Mouse (Mus musculus): ENCODE data around the gene Alk. TPM values are rescaled to one million over a fixed set of nuclear protein-coding genes. Genes with fewer than 3 reads are reported as not detected.
A peak's percentile ranks its signal among the peaks of the same experiment; 100 is the strongest.

Gene Alk
- polyA plus RNA-seq, 1 experiment from 2014 or later, result 2.0 TPM

GRCm38 (mm10) chr17:72579321-72579720 is 25.1 kb downstream of the Alk start:
- peak overlapping the region; percentile 6; the same call in 1 of the 2 replicates for H3K27ac ChIP-seq
- ATAC-seq, result peak; percentile 74
- 0 out of 2 replicates have a peak, but pooled peaks cover 8% of the 10 kb centered on the region for H3K4me1 ChIP-seq
- H3K9me3 ChIP-seq (replicated peaks), result no peaks in the 10 kb centered on the region
- no peak overlapping the region for H3K4me3 ChIP-seq
- H3K4me2 ChIP-seq, result no peak overlapping the region
- no peaks in the 10 kb centered on the region for H3K27me3 ChIP-seq
- WGBS, result 76% methylated on average over 9 of the region's 9 CpGs
- no peaks in the 10 kb centered on the region for H3K36me3 ChIP-seq (ENCODE audit: poor library complexity, severe bottlenecking)
- H3K9ac ChIP-seq, result no peak overlapping the region

GRCm38 (mm10) chr17:72571379-72571778 is 33.0 kb downstream of the Alk start:
- 0 out of 2 replicates have a peak, but pooled peaks have one; percentile 53 for ATAC-seq
- H3K27ac ChIP-seq, result no peak overlapping the region
- H3K9ac ChIP-seq, result no peak overlapping the region

GRCm38 (mm10) chr17:72569491-72569890 is 34.9 kb downstream of the Alk start:
- no peaks in the 10 kb centered on the region for H3K27me3 ChIP-seq
- no peaks in the 10 kb centered on the region for H3K9me3 ChIP-seq (replicated peaks)
- no peak overlapping the region for H3K4me2 ChIP-seq
- peaks cover 11% of the 10 kb centered on the region for H3K4me1 ChIP-seq
- H3K36me3 ChIP-seq (ENCODE audit: poor library complexity, severe bottlenecking), result no peaks in the 10 kb centered on the region
- no peak overlapping the region for H3K9ac ChIP-seq
- WGBS, result 71% methylated on average over 10 of the region's 10 CpGs
- no peak; the same call in 1 of the 2 replicates for ATAC-seq
- no peak overlapping the region for H3K4me3 ChIP-seq
- no peak overlapping the region for H3K27ac ChIP-seq

More at GRCm38 (mm10) chr17:72571379-72571778, 33.0 kb downstream of the Alk start:
- WGBS, result 34% methylated on average over 2 of the region's 2 CpGs
- H3K4me1 ChIP-seq, result peaks cover 11% of the 10 kb centered on the region
- no peaks in the 10 kb centered on the region for H3K27me3 ChIP-seq
- no peaks in the 10 kb centered on the region for H3K9me3 ChIP-seq (replicated peaks)
- no peak overlapping the region for H3K4me3 ChIP-seq
- H3K36me3 ChIP-seq (ENCODE audit: poor library complexity, severe bottlenecking), result no peaks in the 10 kb centered on the region
- H3K4me2 ChIP-seq, result no peak overlapping the region

- 62% methylated on average over 5 of the region's 5 CpGs for WGBS
- Histone ChIP-seq H3K4me1 (peaks cover 11% of the 10 kb centered on the region), H3K9me3 (replicated peaks) (no peaks in the 10 kb centered on the region), H3K27ac (no peak overlapping the region), H3K4me2 (no peak overlapping the region), H3K4me3 (no peak overlapping the region), H3K27me3 (no peaks in the 10 kb centered on the region), H3K36me3 (ENCODE audit: poor library complexity, severe bottlenecking) (no peaks in the 10 kb centered on the region), H3K9ac (no peak overlapping the region)
- ATAC-seq, result no peak
Measured at GRCm38 (mm10) chr17:72563423-72563822, 41.0 kb downstream of the Alk start.

GRCm38 (mm10) chr17:72561471-72561870 is 43.0 kb downstream of the Alk start:
- peak; percentile 88 for ATAC-seq
- H3K9me3 ChIP-seq (replicated peaks), result no peaks in the 10 kb centered on the region

GRCm38 (mm10) chr17:72560771-72561170 is 43.7 kb downstream of the Alk start:
- ATAC-seq, result no peak
- no peak overlapping the region for H3K27ac ChIP-seq
- H3K36me3 ChIP-seq (ENCODE audit: poor library complexity, severe bottlenecking), result no peaks in the 10 kb centered on the region
- H3K4me3 ChIP-seq, result no peak overlapping the region
- no peaks in the 10 kb centered on the region for H3K9me3 ChIP-seq (replicated peaks)
- no peak overlapping the region for H3K4me2 ChIP-seq
- peaks cover 11% of the 10 kb centered on the region for H3K4me1 ChIP-seq
- no peak overlapping the region for H3K9ac ChIP-seq
- WGBS, result 87% methylated on average over 1 of the region's 1 CpGs
- H3K27me3 ChIP-seq, result no peaks in the 10 kb centered on the region

More at GRCm38 (mm10) chr17:72561471-72561870, 43.0 kb downstream of the Alk start:
- H3K36me3 ChIP-seq (ENCODE audit: poor library complexity, severe bottlenecking), result no peaks in the 10 kb centered on the region
- H3K27me3 ChIP-seq, result no peaks in the 10 kb centered on the region
- 17% methylated on average over 3 of the region's 3 CpGs for WGBS
- H3K4me3 ChIP-seq, result no peak overlapping the region
- H3K27ac ChIP-seq, result no peak overlapping the region
- H3K9ac ChIP-seq, result no peak overlapping the region
- no peak overlapping the region for H3K4me2 ChIP-seq
- H3K4me1 ChIP-seq, result peaks cover 11% of the 10 kb centered on the region

- no peak for ATAC-seq
- H3K4me2 ChIP-seq, result no peak overlapping the region
- H3K4me3 ChIP-seq, result no peak overlapping the region
- no peaks in the 10 kb centered on the region for H3K36me3 ChIP-seq (ENCODE audit: poor library complexity, severe bottlenecking)
- peaks cover 11% of the 10 kb centered on the region for H3K4me1 ChIP-seq
- no peak overlapping the region for H3K27ac ChIP-seq
- no peaks in the 10 kb centered on the region for H3K27me3 ChIP-seq
- H3K9ac ChIP-seq, result no peak overlapping the region
- H3K9me3 ChIP-seq (replicated peaks), result no peaks in the 10 kb centered on the region
- 37% methylated on average over 6 of the region's 6 CpGs for WGBS
Measured at GRCm38 (mm10) chr17:72557029-72557735, 47.2 kb downstream of the Alk start.

GRCm38 (mm10) chr17:72546274-72546673 is 58.2 kb downstream of the Alk start:
- WGBS, result 78% methylated on average over 4 of the region's 4 CpGs

GRCm38 (mm10) chr17:72535304-72535703 is 69.1 kb downstream of the Alk start:
- Histone ChIP-seq H3K36me3 (ENCODE audit: poor library complexity, severe bottlenecking) (no peaks in the 10 kb centered on the region), H3K27ac (no peak overlapping the region), H3K4me2 (no peak overlapping the region), H3K9ac (no peak overlapping the region), H3K4me1 (no peaks in the 10 kb centered on the region), H3K4me3 (no peak overlapping the region), H3K27me3 (no peaks in the 10 kb centered on the region), H3K9me3 (replicated peaks) (no peaks in the 10 kb centered on the region)
- ATAC-seq, result no peak
- WGBS, result 92% methylated on average over 6 of the region's 6 CpGs

More at GRCm38 (mm10) chr17:72546274-72546673, 58.2 kb downstream of the Alk start:
- Histone ChIP-seq H3K27ac (no peak overlapping the region), H3K9ac (no peak overlapping the region), H3K27me3 (no peaks in the 10 kb centered on the region), H3K4me3 (no peak overlapping the region), H3K4me2 (no peak overlapping the region), H3K9me3 (replicated peaks) (no peaks in the 10 kb centered on the region), H3K36me3 (ENCODE audit: poor library complexity, severe bottlenecking) (no peaks in the 10 kb centered on the region), H3K4me1 (no peaks in the 10 kb centered on the region)
- no peak for ATAC-seq

GRCm38 (mm10) chr17:72532266-72532665 is 72.2 kb downstream of the Alk start:
- Histone ChIP-seq H3K27ac (no peak overlapping the region), H3K4me3 (no peak overlapping the region), H3K36me3 (ENCODE audit: poor library complexity, severe bottlenecking) (no peaks in the 10 kb centered on the region), H3K9me3 (replicated peaks) (no peaks in the 10 kb centered on the region), H3K4me1 (no peaks in the 10 kb centered on the region), H3K4me2 (no peak overlapping the region), H3K27me3 (no peaks in the 10 kb centered on the region), H3K9ac (no peak overlapping the region)
- WGBS, result 81% methylated on average over 6 of the region's 6 CpGs
- ATAC-seq, result no peak

GRCm38 (mm10) chr17:72528481-72528880 is 75.9 kb downstream of the Alk start:
- 97% methylated on average over 8 of the region's 8 CpGs for WGBS
- no peak for ATAC-seq

GRCm38 (mm10) chr17:72527481-72527880 is 76.9 kb downstream of the Alk start:
- Histone ChIP-seq H3K36me3 (ENCODE audit: poor library complexity, severe bottlenecking) (no peaks in the 10 kb centered on the region), H3K27ac (no peak overlapping the region), H3K4me3 (no peak overlapping the region), H3K9ac (no peak overlapping the region), H3K4me2 (no peak overlapping the region), H3K9me3 (replicated peaks) (no peaks in the 10 kb centered on the region), H3K27me3 (no peaks in the 10 kb centered on the region), H3K4me1 (0 out of 2 replicates have a peak, but pooled peaks cover 3% of the 10 kb centered on the region)
- 86% methylated on average over 5 of the region's 5 CpGs for WGBS
- ATAC-seq, result no peak

More at GRCm38 (mm10) chr17:72528481-72528880, 75.9 kb downstream of the Alk start:
- Histone ChIP-seq H3K27ac (no peak overlapping the region), H3K27me3 (no peaks in the 10 kb centered on the region), H3K9ac (no peak overlapping the region), H3K4me3 (no peak overlapping the region), H3K4me1 (0 out of 2 replicates have a peak, but pooled peaks cover under 1% of the 10 kb centered on the region), H3K36me3 (ENCODE audit: poor library complexity, severe bottlenecking) (no peaks in the 10 kb centered on the region), H3K9me3 (replicated peaks) (no peaks in the 10 kb centered on the region), H3K4me2 (no peak overlapping the region)
